Mouse (Mus musculus) myocyte (in vitro differentiated cells): Measurements from ENCODE around the gene Fbxw5. TPM values are rescaled to one million over a fixed set of nuclear protein-coding genes. Genes with fewer than 3 reads are reported as not detected.

Source experiments
- H3K27me3 ChIP-seq: one replicate; pipeline ENCODE4 v1.6.1; 2011; ENCODE audit not compliant: control insufficient read depth, insufficient read depth, insufficient read length
- H3K36me3 ChIP-seq: one replicate; pipeline ENCODE4 v1.6.1; 2011; ENCODE audit not compliant: control insufficient read depth, insufficient read depth
- H3K4me2 ChIP-seq: one replicate; pipeline ENCODE4 v1.6.1; 2011; ENCODE audit warnings: low read depth, control low read depth
- H3K4me3 ChIP-seq: one replicate; pipeline ENCODE4 v1.5.1; 2011; ENCODE audit warnings: mild to moderate bottlenecking, control low read depth, moderate library complexity
- H3K79me2 ChIP-seq: one replicate; pipeline ENCODE4 v1.6.1; 2011; ENCODE audit not compliant: control insufficient read depth, insufficient read depth
- H3ac ChIP-seq: one replicate; pipeline ENCODE4 v1.6.1; 2011; ENCODE audit not compliant: control insufficient read depth, insufficient read length
- CEBPB ChIP-seq: IDR thresholded peaks from 2 replicates; pipeline ENCODE4 v1.6.1; 2011; ENCODE audit warnings: mild to moderate bottlenecking, moderate library complexity; ENCODE audit not compliant: poor library complexity, insufficient read depth, severe bottlenecking
- E2F4 ChIP-seq: IDR thresholded peaks from one replicate; pipeline ENCODE4 v1.6.1; 2011; ENCODE audit warnings: mild to moderate bottlenecking, control low read depth, moderate library complexity; ENCODE audit not compliant: insufficient read depth
- MAX ChIP-seq: IDR thresholded peaks from one replicate; pipeline ENCODE4 v1.6.1; 2011; ENCODE audit warnings: low read depth, mild to moderate bottlenecking, control low read depth
- MYOD1 ChIP-seq, 3 experiments: IDR thresholded peaks; one replicate each; pipeline ENCODE4 v1.6.1; 2011; ENCODE audit warnings: control low read depth in 2 of 3, low read depth in 2 of 3, mild to moderate bottlenecking in 2 of 3, moderate library complexity in 1 of 3; ENCODE audit not compliant: insufficient read length in 2 of 3, control insufficient read depth in 1 of 3
- MYOG ChIP-seq, 3 experiments: IDR thresholded peaks; one replicate each; pipeline ENCODE4 v1.6.1; 2011; ENCODE audit warnings: control low read depth in 2 of 3, low read depth in 2 of 3, mild to moderate bottlenecking in 2 of 3; ENCODE audit not compliant: insufficient read length in 2 of 3, control insufficient read depth in 1 of 3, insufficient read depth in 1 of 3
- POLR2A ChIP-seq: IDR thresholded peaks from one replicate; pipeline ENCODE4 v1.6.1; 2011; ENCODE audit warnings: low read depth, mild to moderate bottlenecking, control low read depth, moderate library complexity; ENCODE audit not compliant: insufficient read length
- POLR2AphosphoS2 ChIP-seq: IDR thresholded peaks from one replicate; pipeline ENCODE4 v1.6.1; 2011; ENCODE audit warnings: low read depth, control low read depth; ENCODE audit not compliant: insufficient read length
- REST ChIP-seq: IDR thresholded peaks from one replicate; pipeline ENCODE4 v1.6.1; 2011; ENCODE audit warnings: mild to moderate bottlenecking, control low read depth, moderate library complexity; ENCODE audit not compliant: insufficient read depth, insufficient read length
- SRF ChIP-seq: IDR thresholded peaks from one replicate; pipeline ENCODE4 v1.6.1; 2011; ENCODE audit warnings: low read depth; ENCODE audit not compliant: control insufficient read depth, insufficient read length
- TCF12 ChIP-seq: IDR thresholded peaks from one replicate; pipeline ENCODE4 v1.6.1; 2011; ENCODE audit warnings: mild to moderate bottlenecking, control low read depth; ENCODE audit not compliant: poor library complexity, insufficient read depth, severe bottlenecking
- TCF3 ChIP-seq: IDR thresholded peaks from one replicate; pipeline ENCODE4 v1.6.1; 2011; ENCODE audit warnings: low read depth, control low read depth; ENCODE audit not compliant: insufficient read length
- USF1 ChIP-seq: IDR thresholded peaks from one replicate; pipeline ENCODE4 v1.6.1; 2011; ENCODE audit warnings: low read depth, mild to moderate bottlenecking, control low read depth, moderate library complexity
- polyA plus RNA-seq: library from polyadenylated mRNA; unstranded; fragments of >200 nt; fragmentation: generic; extraction: Trizol; gene quantifications from one replicate; pipeline ENCODE4 v1.2.1, GENCODE M21; 2012; ENCODE audit warnings: missing spikeins

The Fbxw5 gene
- polyA plus RNA-seq, 1 experiment = 53.6 TPM

- Histone ChIP-seq H3K4me3 (no peak overlapping the region), H3K79me2 (no peaks in the 10 kb centered on the region), H3ac (no peak overlapping the region), H3K27me3 (peaks cover 27% of the 10 kb centered on the region), H3K4me2 (no peak overlapping the region), H3K36me3 (no peaks in the 10 kb centered on the region)
- TF ChIP-seq E2F4 (no peak), MAX (no peak), CEBPB (no peak), POLR2AphosphoS2 (no peak), TCF3 (no peak), TCF12 (no peak), MYOG (IDR thresholded peaks at IDR 0.05; ENCODE audit: control insufficient read depth in 1 of 3, insufficient read depth in 1 of 3, insufficient read length in 2 of 3, low read depth in 2 of 3) (no peak), SRF (no peak), MYOD1 (IDR thresholded peaks at IDR 0.05; ENCODE audit: control insufficient read depth in 1 of 3, insufficient read length in 2 of 3, low read depth in 2 of 3) (no peak), POLR2A (no peak), USF1 (no peak), REST (no peak)
Observed at GRCm38 (mm10) chr2:25484901-25485647, 15.5 kb upstream of the Fbxw5 start.

GRCm38 (mm10) chr2:25487965-25488670 lies 12.4 kb upstream of the Fbxw5 start:
- Histone ChIP-seq H3K27me3 (peaks cover 32% of the 10 kb centered on the region), H3K4me3 (no peak overlapping the region), H3K79me2 (no peaks in the 10 kb centered on the region), H3K36me3 (no peaks in the 10 kb centered on the region), H3K4me2 (peak overlapping the region; percentile 3), H3ac (no peak overlapping the region)
- TF ChIP-seq REST (no peak), POLR2AphosphoS2 (no peak), TCF12 (no peak), TCF3 (no peak), USF1 (no peak), MYOD1 (IDR thresholded peaks at IDR 0.05; ENCODE audit: control insufficient read depth in 1 of 3, insufficient read length in 2 of 3, low read depth in 2 of 3) (no peak), SRF (no peak), CEBPB (no peak), MAX (no peak), E2F4 (no peak), MYOG (IDR thresholded peaks at IDR 0.05; ENCODE audit: control insufficient read depth in 1 of 3, insufficient read depth in 1 of 3, insufficient read length in 2 of 3, low read depth in 2 of 3) (no peak), POLR2A (no peak)

GRCm38 (mm10) chr2:25488671-25489068 lies 11.9 kb upstream of the Fbxw5 start:
- Histone ChIP-seq H3K4me3 (no peak overlapping the region), H3ac (no peak overlapping the region), H3K79me2 (no peaks in the 10 kb centered on the region), H3K36me3 (no peaks in the 10 kb centered on the region), H3K4me2 (peak overlapping the region; percentile 3), H3K27me3 (peaks cover 28% of the 10 kb centered on the region)
- TF ChIP-seq TCF12 = no peak
- TF ChIP-seq MYOG (IDR thresholded peaks at IDR 0.05; ENCODE audit: control insufficient read depth in 1 of 3, insufficient read depth in 1 of 3, insufficient read length in 2 of 3, low read depth in 2 of 3) = no peak
- no peak for TF ChIP-seq SRF
- no peak for TF ChIP-seq MYOD1 (IDR thresholded peaks at IDR 0.05; ENCODE audit: control insufficient read depth in 1 of 3, insufficient read length in 2 of 3, low read depth in 2 of 3)
- no peak for TF ChIP-seq REST
- TF ChIP-seq TCF3 = no peak
- no peak for TF ChIP-seq POLR2A
- no peak for TF ChIP-seq E2F4
- TF ChIP-seq POLR2AphosphoS2 = no peak
- no peak for TF ChIP-seq USF1
- no peak for TF ChIP-seq CEBPB
- no peak for TF ChIP-seq MAX

GRCm38 (mm10) chr2:25492988-25493387 lies 7.6 kb upstream of the Fbxw5 start:
- Histone ChIP-seq H3K27me3 (peaks cover 5% of the 10 kb centered on the region), H3K4me2 (no peak overlapping the region), H3K4me3 (no peak overlapping the region), H3ac (no peak overlapping the region), H3K79me2 (no peaks in the 10 kb centered on the region), H3K36me3 (no peaks in the 10 kb centered on the region)
- TF ChIP-seq TCF3 (no peak), POLR2AphosphoS2 (no peak), USF1 (no peak), SRF (no peak), REST (no peak), CEBPB (no peak), TCF12 (no peak), E2F4 (no peak), POLR2A (no peak), MYOD1 (IDR thresholded peaks at IDR 0.05; ENCODE audit: control insufficient read depth in 1 of 3, insufficient read length in 2 of 3, low read depth in 2 of 3) (no peak)
